Mouse (Mus musculus): ENCODE measurements around the gene Krit1.
"Not testable (repeated sequence)": the region's sequence is repeated elsewhere in the genome, so short reads cannot be mapped to it uniquely, and the experiment has no call there.

The Krit1 gene

GRCm38 (mm10) chr5:3889201-3889600 is 86.2 kb downstream of the Krit1 start:
- no peak for DNase-seq

DNA sequence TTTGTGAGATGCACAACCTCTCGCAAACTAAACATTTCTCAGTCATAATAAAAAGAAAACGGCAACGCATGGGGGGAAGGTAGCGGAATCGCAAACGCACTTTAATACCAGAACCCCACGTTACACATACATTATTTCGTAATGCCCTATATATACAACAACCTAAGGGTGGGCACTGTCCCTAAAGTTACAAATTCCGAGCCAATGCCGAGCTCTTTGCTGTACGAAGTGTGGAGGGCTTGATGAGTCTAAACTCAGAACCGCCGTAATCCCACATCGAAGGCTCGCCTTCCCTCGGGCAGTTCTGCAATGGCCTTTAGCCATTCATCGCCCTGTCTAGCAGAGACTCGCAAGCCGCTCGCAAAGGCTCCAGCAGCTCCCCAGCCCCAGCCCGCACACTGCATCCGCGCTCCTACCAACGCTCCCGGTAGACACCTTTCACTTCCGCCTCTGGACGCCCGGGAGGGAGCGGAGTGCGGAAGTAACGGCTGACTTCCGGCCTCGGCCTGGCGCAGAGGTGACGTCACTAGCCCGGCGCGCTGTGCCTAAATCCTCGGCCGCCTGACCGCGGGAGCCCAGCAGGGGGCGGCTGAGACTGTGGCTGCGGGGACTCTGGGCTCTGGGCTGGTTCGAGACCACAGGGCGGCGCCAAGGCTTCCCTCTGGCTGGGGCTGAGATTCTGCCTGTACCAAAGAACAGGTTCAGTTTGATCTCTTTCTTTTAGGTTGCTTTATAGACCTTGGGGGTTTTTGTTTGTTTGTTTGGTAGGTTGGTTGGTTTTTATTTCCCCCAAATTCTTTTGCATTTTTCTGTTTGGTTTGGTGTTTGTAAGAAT is 90.7 kb downstream of the Krit1 start, which contains the start of gene Mterf1a:
TSS of gene Mterf1a (minus strand) at position 475 of the 835 bp plus-strand sequence.
- peak; percentile 67 for DNase-seq

DNA sequence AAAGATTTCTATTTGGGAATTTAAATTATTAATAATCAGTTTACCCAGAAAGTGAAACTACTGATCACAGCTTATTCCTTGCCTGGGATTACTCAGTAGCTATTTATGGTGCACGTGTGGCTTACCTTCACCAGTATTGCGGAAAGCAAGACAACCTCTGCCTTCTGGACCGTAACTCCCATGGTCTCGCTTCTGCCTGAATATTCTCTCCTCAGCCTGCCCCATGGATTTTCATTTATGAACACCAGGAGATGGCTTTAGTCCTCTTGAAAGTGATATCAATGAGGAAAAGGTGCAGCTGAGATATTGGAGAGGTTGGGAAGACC is 91.3 kb downstream of the Krit1 start:
- DNase-seq: not testable (repeated sequence)
